Mouse (Mus musculus) heart, postnatal 0 days (tissue): Measurements from ENCODE around the gene Pyroxd1.

Experiments used
- CTCF ChIP-seq: IDR thresholded peaks from 2 replicates; pipeline ENCODE4 v1.5.1; 2016; ENCODE audit warnings: antibody characterized with exemption, control low read depth, low read depth
- EP300 ChIP-seq: IDR thresholded peaks from 2 replicates; pipeline ENCODE4 v1.6.1; 2016; ENCODE audit warnings: antibody characterized with exemption, low read depth

DNA sequence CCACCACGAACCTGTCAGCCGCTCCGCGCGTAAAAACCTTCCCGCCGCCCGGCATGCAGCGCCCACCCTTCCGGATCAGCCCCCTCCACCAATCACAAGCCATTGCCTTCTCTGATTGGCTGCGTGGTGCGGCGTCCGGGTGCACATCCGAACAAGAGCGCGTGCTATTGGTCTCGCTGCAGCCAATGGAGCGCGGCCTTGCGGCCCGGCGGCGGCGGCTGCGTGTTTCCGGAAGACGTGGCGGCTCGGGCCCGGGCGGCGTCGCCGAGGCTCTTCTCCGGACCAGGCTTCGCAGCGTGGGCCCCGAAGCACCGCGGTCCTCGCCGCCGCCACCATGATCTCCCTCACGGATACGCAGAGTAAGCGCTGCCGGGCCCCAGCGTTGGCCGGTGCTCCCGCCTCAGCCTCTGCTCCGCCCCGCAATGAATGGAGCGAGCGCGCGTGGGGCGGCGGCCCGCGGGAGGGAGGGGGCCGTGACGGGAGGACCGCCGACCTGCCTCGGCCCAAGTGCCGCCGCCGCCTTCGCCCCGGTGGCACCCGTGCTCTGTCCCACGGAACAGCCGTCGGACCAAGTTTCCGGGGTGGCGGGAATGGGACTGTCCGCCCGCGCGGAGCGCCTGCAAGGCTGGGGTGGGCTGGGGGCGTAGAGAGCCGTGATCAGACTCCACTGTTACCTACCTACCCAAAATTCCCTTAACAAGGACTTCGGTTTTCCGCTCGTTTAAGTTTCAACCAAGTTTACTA is 41.7 kb downstream of the Pyroxd1 start, which contains the start of the genes Recql and Golt1b:
- TF ChIP-seq CTCF (no peak), EP300 (peak; percentile 79; the same call in 1 of the 2 replicates)
